Mouse (Mus musculus): ENCODE measurements at regions not wholly inside any gene's neighbourhood (a gene's known extent, or its start where the extent isn't known, plus 50 kb on each side); places are given as distances from the start of the nearest gene placed in this dataset.
A peak's percentile ranks its signal among the peaks of the same experiment; 100 is the strongest.

DNA sequence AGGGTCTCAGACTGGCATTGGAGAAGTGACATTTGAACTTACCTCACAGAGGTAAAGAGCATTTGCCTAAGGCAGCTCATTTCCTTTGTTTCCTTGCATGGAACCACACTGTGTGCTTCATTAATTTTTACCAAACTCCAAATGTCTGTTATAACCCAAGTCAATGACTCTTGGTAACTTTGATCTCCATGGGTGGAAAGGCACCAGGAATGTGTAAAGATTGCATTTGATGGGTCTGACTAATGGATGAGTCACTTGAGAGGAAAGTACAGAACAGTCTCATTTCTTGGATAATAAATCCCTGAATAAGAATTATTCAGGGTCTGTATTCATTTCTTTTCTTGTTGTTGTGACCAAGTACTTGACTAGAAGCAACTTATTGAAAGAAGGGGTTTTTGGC is 97.3 kb upstream of the Rab11fip2 start:
- Histone ChIP-seq H3K36me3 (ENCODE audit: control insufficient read depth, insufficient read depth, low read length) (no peaks in the 10 kb centered on the region), H3K27me3 (ENCODE audit: control insufficient read depth, insufficient read depth, low read length) (no peaks in the 10 kb centered on the region), H3K27ac (replicated peaks; ENCODE audit: low read depth, low read length) (no peak overlapping the region), H3K4me2 (replicated peaks; ENCODE audit: low read depth, low read length, severe bottlenecking) (no peak overlapping the region), H3K4me3 (replicated peaks; ENCODE audit: low read length) (no peak overlapping the region), H3K9me3 (ENCODE audit: control insufficient read depth, low read length) (no peaks in the 10 kb centered on the region), H3K9ac (ENCODE audit: low read depth, low read length, severe bottlenecking) (no peak overlapping the region), H3K4me1 (ENCODE audit: control insufficient read depth, insufficient read depth, low read length) (no peaks in the 10 kb centered on the region; the same call in 1 of the 2 replicates)
- DNase-seq (ENCODE audit: low spot score) (no peak), ATAC-seq (ENCODE audit: low FRiP score, low read depth) (no peak)
- no peak for TF ChIP-seq POLR2A (IDR thresholded peaks at IDR 0.05; ENCODE audit: borderline replicate concordance, extremely low read depth, insufficient read depth, insufficient read length)

DNA sequence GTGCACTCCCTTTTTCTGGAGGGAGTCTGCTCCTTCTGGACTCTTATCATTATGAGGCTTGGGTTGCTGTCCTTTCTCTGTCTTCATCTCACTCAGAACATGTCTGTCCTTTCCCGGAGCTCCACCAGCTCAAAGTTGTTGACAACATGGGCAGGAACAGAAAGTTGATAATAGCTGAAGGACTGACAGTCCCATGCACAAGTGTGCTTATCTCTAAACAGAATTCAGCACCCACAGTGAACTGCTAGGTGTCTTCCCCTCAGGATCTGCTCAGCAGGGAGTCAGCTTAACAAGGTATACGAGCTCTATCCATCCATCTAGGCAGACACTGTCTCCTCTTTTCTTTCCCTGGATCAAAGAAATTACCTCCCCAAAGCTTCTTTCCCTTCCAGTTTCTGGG is 89.2 kb upstream of the Rab11fip2 start:
- Histone ChIP-seq H3K27ac (replicated peaks; ENCODE audit: low read depth, low read length) (no peak overlapping the region), H3K4me1 (ENCODE audit: control insufficient read depth, insufficient read depth, low read length) (no peaks in the 10 kb centered on the region), H3K36me3 (ENCODE audit: control insufficient read depth, insufficient read depth, low read length) (no peaks in the 10 kb centered on the region), H3K27me3 (ENCODE audit: control insufficient read depth, insufficient read depth, low read length) (no peaks in the 10 kb centered on the region), H3K4me2 (replicated peaks; ENCODE audit: low read depth, low read length, severe bottlenecking) (no peak overlapping the region), H3K9ac (ENCODE audit: low read depth, low read length, severe bottlenecking) (no peak overlapping the region), H3K9me3 (ENCODE audit: control insufficient read depth, low read length) (no peaks in the 10 kb centered on the region), H3K4me3 (replicated peaks; ENCODE audit: low read length) (no peak overlapping the region)
- DNase-seq (ENCODE audit: low spot score): no peak
- TF ChIP-seq POLR2A (IDR thresholded peaks at IDR 0.05; ENCODE audit: borderline replicate concordance, extremely low read depth, insufficient read depth, insufficient read length): no peak
- ATAC-seq (ENCODE audit: low FRiP score, low read depth): no peak
- WGBS: 86% methylated on average over 2 of the region's 2 CpGs

GRCm38 (mm10) chr19:60030212-60030788 is 86.8 kb upstream of the Rab11fip2 start:
- Histone ChIP-seq H3K9ac (ENCODE audit: low read depth, low read length, severe bottlenecking) (no peak overlapping the region), H3K36me3 (ENCODE audit: control insufficient read depth, insufficient read depth, low read length) (no peaks in the 10 kb centered on the region), H3K4me1 (ENCODE audit: control insufficient read depth, insufficient read depth, low read length) (no peaks in the 10 kb centered on the region), H3K9me3 (ENCODE audit: control insufficient read depth, low read length) (no peaks in the 10 kb centered on the region), H3K4me3 (replicated peaks; ENCODE audit: low read length) (no peak overlapping the region), H3K27ac (replicated peaks; ENCODE audit: low read depth, low read length) (no peak overlapping the region), H3K4me2 (replicated peaks; ENCODE audit: low read depth, low read length, severe bottlenecking) (no peak overlapping the region), H3K27me3 (ENCODE audit: control insufficient read depth, insufficient read depth, low read length) (no peaks in the 10 kb centered on the region)
- 52% methylated on average over 3 of the region's 3 CpGs for WGBS
- no peak for TF ChIP-seq POLR2A (IDR thresholded peaks at IDR 0.05; ENCODE audit: borderline replicate concordance, extremely low read depth, insufficient read depth, insufficient read length)
- ATAC-seq (ENCODE audit: low FRiP score, low read depth) (no peak), DNase-seq (ENCODE audit: low spot score) (no peak)

DNA sequence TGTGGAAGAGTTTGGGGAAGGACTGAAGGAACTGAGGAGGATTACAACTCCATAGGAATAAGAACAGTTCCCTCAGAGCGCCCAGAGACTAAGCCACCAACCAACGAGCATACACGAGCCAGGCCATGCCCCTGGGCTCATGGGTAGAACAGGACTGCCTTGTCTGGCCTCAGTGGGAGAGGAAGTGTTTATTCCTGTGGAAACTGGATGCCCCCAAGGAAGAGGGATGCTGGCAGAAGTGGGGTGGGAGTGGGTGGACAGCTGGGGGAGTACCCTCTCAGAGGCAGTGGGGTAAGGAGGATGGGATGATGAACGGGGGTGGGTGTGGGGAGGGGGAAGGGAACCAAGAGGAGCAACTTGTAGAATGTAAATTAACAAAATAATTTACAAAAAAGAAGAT is 86.3 kb upstream of the Rab11fip2 start:
- H3K9ac ChIP-seq (ENCODE audit: low read depth, low read length, severe bottlenecking): no peak overlapping the region
- ATAC-seq (ENCODE audit: low FRiP score, low read depth) (no peak), DNase-seq (ENCODE audit: low spot score) (no peak)
- no peaks in the 10 kb centered on the region for H3K4me1 ChIP-seq (ENCODE audit: control insufficient read depth, insufficient read depth, low read length)
- no peaks in the 10 kb centered on the region for H3K36me3 ChIP-seq (ENCODE audit: control insufficient read depth, insufficient read depth, low read length)
- H3K9me3 ChIP-seq (ENCODE audit: control insufficient read depth, low read length): no peaks in the 10 kb centered on the region
- 63% methylated on average over 4 of the region's 4 CpGs for WGBS
- H3K4me3 ChIP-seq (replicated peaks; ENCODE audit: low read length): no peak overlapping the region
- H3K4me2 ChIP-seq (replicated peaks; ENCODE audit: low read depth, low read length, severe bottlenecking): no peak overlapping the region
- no peaks in the 10 kb centered on the region for H3K27me3 ChIP-seq (ENCODE audit: control insufficient read depth, insufficient read depth, low read length)
- TF ChIP-seq POLR2A (IDR thresholded peaks at IDR 0.05; ENCODE audit: borderline replicate concordance, extremely low read depth, insufficient read depth, insufficient read length): no peak
- no peak overlapping the region for H3K27ac ChIP-seq (replicated peaks; ENCODE audit: low read depth, low read length)

DNA sequence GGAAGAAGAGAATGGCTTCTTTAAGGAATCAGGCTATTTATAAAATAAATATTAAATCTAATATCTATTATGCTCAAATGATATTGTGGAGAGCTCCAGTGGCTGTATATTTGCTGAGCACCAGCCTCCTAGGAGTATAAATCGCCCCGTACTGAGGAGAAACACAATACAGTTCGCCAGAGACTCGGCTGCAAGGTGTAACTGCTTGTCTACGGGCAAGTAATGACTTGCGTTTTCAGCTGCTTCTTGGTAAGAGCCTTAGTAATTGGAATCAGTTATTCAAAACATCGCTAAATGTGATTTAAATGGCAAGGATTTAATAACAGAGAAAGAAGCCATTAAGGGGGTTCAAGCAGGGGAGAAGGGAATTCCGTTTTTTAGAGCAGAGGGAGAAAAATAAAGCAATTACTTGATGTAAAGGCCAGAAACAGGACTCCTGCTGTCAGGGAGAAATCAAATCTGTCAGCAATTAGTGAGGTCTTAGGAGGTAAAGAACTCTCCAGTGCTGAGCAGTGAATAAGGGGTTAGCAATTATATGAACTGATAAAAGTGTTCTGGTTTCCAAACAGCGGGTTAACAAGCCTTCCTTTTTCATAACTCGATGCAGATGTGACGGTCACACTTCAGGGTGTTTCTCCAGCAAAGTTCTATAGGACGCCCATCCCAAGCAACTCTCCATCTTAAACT is 72.3 kb upstream of the Rab11fip2 start:
- WGBS: 10% methylated on average over 12 of the region's 12 CpGs
- no peak for TF ChIP-seq POLR2A (IDR thresholded peaks at IDR 0.05; ENCODE audit: borderline replicate concordance, extremely low read depth, insufficient read depth, insufficient read length)
- H3K9me3 ChIP-seq (ENCODE audit: control insufficient read depth, low read length): no peaks in the 10 kb centered on the region
- 0 out of 2 replicates have a peak overlapping the region, but pooled peaks have one; percentile 33 for H3K27ac ChIP-seq (replicated peaks; ENCODE audit: low read depth, low read length)
- DNase-seq (ENCODE audit: low spot score) (peak; percentile 51), ATAC-seq (ENCODE audit: low FRiP score, low read depth) (peak; percentile 53; the same call in 1 of the 2 replicates)
- H3K4me3 ChIP-seq (replicated peaks; ENCODE audit: low read length): no peak overlapping the region
- peaks cover 19% of the 10 kb centered on the region for H3K4me1 ChIP-seq (ENCODE audit: control insufficient read depth, insufficient read depth, low read length)
- H3K27me3 ChIP-seq (ENCODE audit: control insufficient read depth, insufficient read depth, low read length): no peaks in the 10 kb centered on the region
- H3K9ac ChIP-seq (ENCODE audit: low read depth, low read length, severe bottlenecking): no peak overlapping the region
- peak overlapping the region; percentile 35; the same call in 1 of the 2 replicates for H3K4me2 ChIP-seq (replicated peaks; ENCODE audit: low read depth, low read length, severe bottlenecking)
- H3K36me3 ChIP-seq (ENCODE audit: control insufficient read depth, insufficient read depth, low read length): no peaks in the 10 kb centered on the region

All from limb, embryonic 14.5 days (tissue).